Comparison of ENCODE assay signal across 1 mouse cellular context in the genomic region with DNA sequence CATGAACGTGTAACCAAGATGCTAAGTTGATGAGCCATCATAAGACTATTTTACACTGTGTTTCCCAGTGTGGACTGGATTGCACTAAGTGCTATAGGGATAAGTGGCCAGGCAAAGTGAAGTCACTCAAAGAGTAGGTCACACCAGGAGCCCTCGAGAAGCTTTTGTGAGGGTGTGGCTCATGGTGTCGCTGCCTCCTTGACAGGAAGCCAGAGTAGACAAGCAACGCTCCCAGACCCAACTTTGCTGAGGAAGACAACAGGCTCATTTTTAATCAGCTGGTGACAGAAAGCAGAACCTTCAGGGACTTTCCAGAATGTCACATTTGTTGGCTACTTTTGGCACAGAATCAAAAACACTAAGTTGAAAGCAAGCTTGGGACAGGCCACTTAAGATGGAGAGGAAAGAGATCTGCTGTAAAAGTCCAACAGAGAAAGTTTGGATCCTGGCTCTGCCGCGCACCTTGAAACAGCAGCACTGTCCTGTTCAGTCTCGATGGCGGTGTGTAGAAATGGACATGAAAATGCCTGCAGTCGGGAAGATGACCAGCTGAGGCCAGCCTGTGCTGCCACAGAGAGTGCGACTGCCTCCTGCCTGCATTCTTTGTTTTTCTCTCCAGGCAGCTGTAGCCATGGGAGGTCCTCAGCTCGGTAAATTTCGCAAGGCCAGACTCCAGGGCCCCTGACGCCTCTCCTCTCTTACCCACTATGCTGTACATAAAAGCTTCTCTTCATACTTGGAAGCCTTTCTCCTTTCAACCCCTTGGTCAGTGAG.
TF ChIP-seq lines count a peak whose summit lies in the region.

No protein-coding gene starts in this region.

TF ChIP-seq in MEL, 35 proteins besides CTCF, POLR2A, EP300 and RAD21 (continued from another document):
- TF ChIP-seq ETS1 (IDR thresholded peaks at IDR 0.05; ENCODE audit: low read depth, low read length) (peak; percentile 33; the same call in 1 of the 2 replicates), POLR2AphosphoS2 (IDR thresholded peaks at IDR 0.05; ENCODE audit: low read length) (no peak), ZMIZ1 (IDR thresholded peaks at IDR 0.05; ENCODE audit: low read depth, low read length) (no peak), CHD1 (IDR thresholded peaks at IDR 0.05; ENCODE audit: low read depth, low read length) (no peak)
TF ChIP-seq in MEL: peak in this region for 2.
